Mouse (Mus musculus): ENCODE measurements around the gene Meis1.

- no peak for TF ChIP-seq POLR2A (IDR thresholded peaks at IDR 0.05; ENCODE audit: borderline replicate concordance, control insufficient read depth, low read depth, low read length)
- no peak for TF ChIP-seq CTCF (IDR thresholded peaks at IDR 0.05; ENCODE audit: control insufficient read depth, insufficient read depth, low read length)
Measured at GRCm38 (mm10) chr11:18942990-18943389, 75.8 kb downstream of the Meis1 start.

Measured in bone marrow, adult 2 months (tissue).